Mouse (Mus musculus): Measurements from ENCODE around the gene Ranbp10.

DNA sequence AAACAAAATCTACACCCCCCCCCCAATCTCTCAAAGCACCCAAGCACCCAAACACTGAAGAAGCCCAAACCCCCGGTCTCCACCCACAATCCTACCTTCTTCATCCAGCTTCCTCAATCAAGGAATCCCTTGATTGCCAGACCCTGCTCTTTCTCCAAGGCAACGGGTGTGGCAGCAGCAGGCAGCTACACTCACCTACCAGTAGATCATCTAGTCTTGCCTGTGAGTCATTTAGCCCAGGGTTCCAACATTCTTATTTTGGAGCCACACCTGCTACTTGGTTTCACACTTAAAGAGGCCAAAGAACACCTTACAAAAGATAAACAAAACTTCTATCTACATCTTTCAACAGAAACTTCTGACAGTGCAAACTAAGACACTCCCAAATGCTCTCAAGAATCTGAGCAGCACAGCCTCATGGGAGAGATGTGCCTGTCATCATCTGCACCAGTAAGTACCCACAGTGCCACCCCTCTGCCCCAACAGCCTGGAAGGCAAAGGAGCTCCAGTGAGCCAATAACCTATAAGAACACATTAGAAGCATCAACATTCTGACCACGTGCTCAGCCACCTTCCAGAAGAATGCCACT, 33.0 kb downstream of the Ranbp10 start:
- no peak for TF ChIP-seq GATA1 (IDR thresholded peaks at IDR 0.05; ENCODE audit: low read length)
- no peak for TF ChIP-seq TAL1 (IDR thresholded peaks at IDR 0.05; ENCODE audit: low read length)

Data from erythroblast, embryonic 14.5 days (primary cell).